Mouse (Mus musculus): Measurements from ENCODE around the gene Cdc37. TPM values are rescaled to one million over a fixed set of nuclear protein-coding genes. Genes with fewer than 3 reads are reported as not detected.

Cdc37 gene
- polyA plus RNA-seq, 1 experiment from 2014 or later = 293 TPM

GRCm38 (mm10) chr9:21183905-21184413, 34.2 kb upstream of the Cdc37 start:
- Histone ChIP-seq H3K4me1 (peaks cover 27% of the 10 kb centered on the region), H3K36me3 (no peaks in the 10 kb centered on the region), H3K4me3 (replicated peaks) (peak overlapping the region; percentile 41), H3K27me3 (replicated peaks) (no peaks in the 10 kb centered on the region), H3K9me3 (no peaks in the 10 kb centered on the region), H3K27ac (no peak overlapping the region), H3K4me2 (peak overlapping the region; percentile 66), H3K9ac (no peak overlapping the region)
- 12% methylated on average over 30 of the region's 34 CpGs for WGBS
- ATAC-seq (ENCODE audit: insufficient read depth, low FRiP score, low read depth) = peak; percentile 54; the same call in 1 of the 2 replicates

- H3K9ac ChIP-seq = no peak overlapping the region
- peaks cover 27% of the 10 kb centered on the region for H3K4me1 ChIP-seq
- H3K4me2 ChIP-seq = peak overlapping the region; percentile 66; the same call in 1 of the 2 replicates
- H3K27ac ChIP-seq = no peak overlapping the region
- 83% methylated on average over 6 of the region's 6 CpGs for WGBS
- no peak overlapping the region for H3K4me3 ChIP-seq (replicated peaks)
- H3K36me3 ChIP-seq = no peaks in the 10 kb centered on the region
- H3K27me3 ChIP-seq (replicated peaks) = no peaks in the 10 kb centered on the region
- ATAC-seq (ENCODE audit: insufficient read depth, low FRiP score, low read depth) = no peak
- no peaks in the 10 kb centered on the region for H3K9me3 ChIP-seq
Observed at GRCm38 (mm10) chr9:21183421-21183820, 33.6 kb upstream of the Cdc37 start.

GRCm38 (mm10) chr9:21181421-21182220, 31.8 kb upstream of the Cdc37 start:
- Histone ChIP-seq H3K9me3 (no peaks in the 10 kb centered on the region), H3K27me3 (replicated peaks) (no peaks in the 10 kb centered on the region), H3K4me2 (peak overlapping the region; percentile 72), H3K4me3 (replicated peaks) (peak overlapping the region; percentile 48), H3K9ac (peak overlapping the region; percentile 42; the same call in 1 of the 2 replicates), H3K36me3 (no peaks in the 10 kb centered on the region), H3K27ac (no peak overlapping the region), H3K4me1 (peaks cover 27% of the 10 kb centered on the region)
- peak; percentile 48; the same call in 1 of the 2 replicates for ATAC-seq (ENCODE audit: insufficient read depth, low FRiP score, low read depth)
- WGBS = 7% methylated on average over 47 of the region's 48 CpGs

- Histone ChIP-seq H3K9me3 (no peaks in the 10 kb centered on the region), H3K4me3 (replicated peaks) (no peak overlapping the region)
Observed at GRCm38 (mm10) chr9:21180841-21181240, 31.1 kb upstream of the Cdc37 start.

GRCm38 (mm10) chr9:21180402-21180801, 30.6 kb upstream of the Cdc37 start:
- H3K27me3 ChIP-seq (replicated peaks) = no peaks in the 10 kb centered on the region
- H3K27ac ChIP-seq = no peak overlapping the region
- no peaks in the 10 kb centered on the region for H3K9me3 ChIP-seq
- 58% methylated on average over 4 of the region's 4 CpGs for WGBS
- no peak overlapping the region for H3K9ac ChIP-seq
- H3K4me1 ChIP-seq = peaks cover 27% of the 10 kb centered on the region
- ATAC-seq (ENCODE audit: insufficient read depth, low FRiP score, low read depth) = no peak
- H3K36me3 ChIP-seq = no peaks in the 10 kb centered on the region
- no peak overlapping the region for H3K4me2 ChIP-seq
- no peak overlapping the region for H3K4me3 ChIP-seq (replicated peaks)

More at GRCm38 (mm10) chr9:21180841-21181240, 31.1 kb upstream of the Cdc37 start:
- H3K27me3 ChIP-seq (replicated peaks) = no peaks in the 10 kb centered on the region
- H3K27ac ChIP-seq = no peak overlapping the region
- H3K9ac ChIP-seq = no peak overlapping the region
- no peak for ATAC-seq (ENCODE audit: insufficient read depth, low FRiP score, low read depth)
- no peak overlapping the region for H3K4me2 ChIP-seq
- peaks cover 27% of the 10 kb centered on the region for H3K4me1 ChIP-seq
- WGBS = 71% methylated on average over 1 of the region's 1 CpGs
- H3K36me3 ChIP-seq = no peaks in the 10 kb centered on the region

- Histone ChIP-seq H3K27me3 (replicated peaks) (0 out of 2 replicates have a peak, but pooled peaks cover under 1% of the 10 kb centered on the region), H3K4me3 (replicated peaks) (no peak overlapping the region), H3K4me1 (peaks cover 14% of the 10 kb centered on the region), H3K27ac (no peak overlapping the region), H3K9me3 (no peaks in the 10 kb centered on the region), H3K4me2 (no peak overlapping the region), H3K36me3 (no peaks in the 10 kb centered on the region), H3K9ac (no peak overlapping the region)
- ATAC-seq (ENCODE audit: insufficient read depth, low FRiP score, low read depth) = no peak
- WGBS = 61% methylated on average over 6 of the region's 6 CpGs
Observed at GRCm38 (mm10) chr9:21172364-21172763, 22.6 kb upstream of the Cdc37 start.

GRCm38 (mm10) chr9:21169157-21169556, 19.4 kb upstream of the Cdc37 start:
- Histone ChIP-seq H3K27me3 (replicated peaks) (peaks cover 33% of the 10 kb centered on the region), H3K4me2 (no peak overlapping the region), H3K4me1 (peaks cover 32% of the 10 kb centered on the region), H3K27ac (no peak overlapping the region), H3K36me3 (no peaks in the 10 kb centered on the region), H3K4me3 (replicated peaks) (no peak overlapping the region), H3K9me3 (no peaks in the 10 kb centered on the region), H3K9ac (no peak overlapping the region)
- WGBS = 48% methylated on average over 1 of the region's 1 CpGs
- ATAC-seq (ENCODE audit: insufficient read depth, low FRiP score, low read depth) = no peak

GRCm38 (mm10) chr9:21168161-21169123, 18.7 kb upstream of the Cdc37 start:
- no peaks in the 10 kb centered on the region for H3K9me3 ChIP-seq
- H3K36me3 ChIP-seq = no peaks in the 10 kb centered on the region
- 0 out of 2 replicates have a peak overlapping the region, but pooled peaks have one; percentile 12 for H3K9ac ChIP-seq
- H3K4me1 ChIP-seq = peaks cover 34% of the 10 kb centered on the region
- 12% methylated on average over 30 of the region's 30 CpGs for WGBS
- H3K4me3 ChIP-seq (replicated peaks) = peak overlapping the region; percentile 20
- H3K27ac ChIP-seq = peak overlapping the region; percentile 81
- peak overlapping the region; percentile 44 for H3K4me2 ChIP-seq
- H3K27me3 ChIP-seq (replicated peaks) = peaks cover 40% of the 10 kb centered on the region
- ATAC-seq (ENCODE audit: insufficient read depth, low FRiP score, low read depth) = peak; percentile 64

- Histone ChIP-seq H3K27ac (peak overlapping the region; percentile 81), H3K4me2 (peak overlapping the region; percentile 95), H3K4me1 (peaks cover 34% of the 10 kb centered on the region), H3K4me3 (replicated peaks) (peak overlapping the region; percentile 20), H3K36me3 (no peaks in the 10 kb centered on the region), H3K9ac (no peak overlapping the region), H3K27me3 (replicated peaks) (peaks cover 47% of the 10 kb centered on the region), H3K9me3 (no peaks in the 10 kb centered on the region)
- WGBS = 60% methylated on average over 10 of the region's 10 CpGs
- ATAC-seq (ENCODE audit: insufficient read depth, low FRiP score, low read depth) = no peak
Observed at GRCm38 (mm10) chr9:21167140-21168097, 17.6 kb upstream of the Cdc37 start.

- H3K27me3 ChIP-seq (replicated peaks) = peaks cover 56% of the 10 kb centered on the region
- H3K9ac ChIP-seq = no peak overlapping the region
- H3K4me3 ChIP-seq (replicated peaks) = peak overlapping the region; percentile 48
- no peaks in the 10 kb centered on the region for H3K36me3 ChIP-seq
- H3K4me1 ChIP-seq = peaks cover 38% of the 10 kb centered on the region
- peak overlapping the region; percentile 95 for H3K4me2 ChIP-seq
- no peak overlapping the region for H3K27ac ChIP-seq
- 33% methylated on average over 3 of the region's 3 CpGs for WGBS
- no peaks in the 10 kb centered on the region for H3K9me3 ChIP-seq
- no peak for ATAC-seq (ENCODE audit: insufficient read depth, low FRiP score, low read depth)
Observed at GRCm38 (mm10) chr9:21166516-21166915, 16.7 kb upstream of the Cdc37 start.

All from stomach, embryonic 15.5 days (tissue).